14 mouse cellular contexts compared by ENCODE assay signal in the genomic region with DNA sequence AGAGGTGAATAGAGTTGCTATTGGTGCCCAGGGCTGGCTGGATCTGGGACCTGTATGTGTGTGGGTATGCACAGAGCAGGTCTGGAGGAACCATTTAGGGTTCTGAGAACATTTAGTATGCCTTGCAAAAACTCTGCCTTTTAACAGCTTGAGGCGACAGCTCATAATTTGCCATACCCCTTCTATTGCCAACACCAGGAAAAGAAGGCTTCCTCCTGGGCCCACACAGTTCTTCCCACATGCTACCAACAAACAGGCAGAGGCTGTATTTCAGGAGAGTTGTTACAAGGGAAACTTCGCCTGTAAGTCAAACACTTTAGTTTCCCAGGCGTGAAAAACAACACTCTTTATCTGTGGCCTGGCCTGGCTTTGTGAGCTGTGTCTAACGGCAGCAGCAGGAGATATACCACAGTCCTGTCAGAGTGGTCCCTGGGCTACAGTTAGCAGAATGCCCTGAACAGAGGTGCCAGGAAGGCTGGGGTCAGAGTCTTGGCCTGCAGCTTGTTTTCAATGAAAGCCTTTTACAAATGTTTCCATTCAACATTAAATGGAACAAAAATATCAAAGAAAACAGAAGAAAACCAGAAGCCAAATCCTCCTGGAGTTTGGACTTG.
DNase-seq lines count a peak whose midpoint lies in the region; ATAC-seq lines count a peak whose summit lies in the region.
"Had no signal": no experiment of that assay in that cellular context is flagged by ENCODE, and none has a peak within 500 bp of the region (broad histone marks: within the 10 kb centered on the region; RNA-seq: fewer than 3 reads in every experiment).

No protein-coding gene starts in this region.

- no peak overlapping the region for H3K9ac ChIP-seq in heart, embryonic 15.5 days
- H3K9ac ChIP-seq: stomach, embryonic 15.5 days had no signal

- 63% methylated on average over 4 of the region's 4 CpGs for WGBS in embryonic facial prominence, embryonic 10.5 days
- WGBS in heart, embryonic 15.5 days: 31% methylated on average over 4 of the region's 4 CpGs

- H3K4me2 ChIP-seq in heart, embryonic 15.5 days: no peak overlapping the region
- H3K4me2 ChIP-seq: stomach, embryonic 15.5 days had no signal

- H3K9me3 ChIP-seq in embryonic facial prominence, embryonic 10.5 days: no peaks in the 10 kb centered on the region
- no peaks in the 10 kb centered on the region for H3K9me3 ChIP-seq in heart, embryonic 15.5 days (replicated peaks)
- H3K9me3 ChIP-seq: forebrain, embryonic 10.5 days; stomach, embryonic 15.5 days had no signal

- no peak overlapping the region for H3K27ac ChIP-seq in embryonic facial prominence, embryonic 10.5 days (replicated peaks)
- H3K27ac ChIP-seq in heart, embryonic 15.5 days: peak overlapping the region; percentile 36
- H3K27ac ChIP-seq: forebrain, embryonic 10.5 days; stomach, embryonic 15.5 days had no signal

- intact Hi-C loops in heart, postnatal 36 days (cut with DNase I): no loop called here
- intact Hi-C loops in left cerebral cortex, postnatal 25 days (cut with DNase I): no loop called here

- ATAC-seq in heart, embryonic 15.5 days (replicated peaks; ENCODE audit: insufficient number of reproducible peaks, insufficient read depth, low FRiP score, low read depth): peak; percentile 80; the same call in 1 of the 2 replicates

- no peak overlapping the region for H3K4me3 ChIP-seq in embryonic facial prominence, embryonic 10.5 days
- no peak overlapping the region for H3K4me3 ChIP-seq in heart, embryonic 15.5 days
- H3K4me3 ChIP-seq: forebrain, embryonic 10.5 days; megakaryocyte, embryonic 14.5 days; stomach, embryonic 15.5 days had no signal

- no peaks in the 10 kb centered on the region for H3K36me3 ChIP-seq in embryonic facial prominence, embryonic 10.5 days (replicated peaks)
- no peaks in the 10 kb centered on the region for H3K36me3 ChIP-seq in heart, embryonic 15.5 days
- H3K36me3 ChIP-seq: forebrain, embryonic 10.5 days; G1E; stomach, embryonic 15.5 days had no signal

- DNase-seq in heart, adult 11 months: peak; percentile 96
- DNase-seq in heart, postnatal 36 days: no peak
- DNase-seq in embryonic facial prominence, embryonic 10.5 days (ENCODE audit: low spot score): peak; percentile 23
- DNase-seq in left cerebral cortex, postnatal 25 days (ENCODE audit: low spot score in 2 of 2): peak; percentile 21 to 80
- DNase-seq in adrenal gland, adult 18-20 months (ENCODE audit: low spot score in 2 of 2): no peak
- DNase-seq in urinary bladder, postnatal 36 days (ENCODE audit: low spot score in 2 of 2): no peak
- no peak for DNase-seq in testis, postnatal 10 days (ENCODE audit: low spot score)
- DNase-seq: gastrocnemius, postnatal 36 days; lung, adult 2 months had no signal

- H3K4me1 ChIP-seq in embryonic facial prominence, embryonic 10.5 days: peaks cover 5% of the 10 kb centered on the region; the same call in 1 of the 2 replicates
- 0 out of 2 replicates have a peak, but pooled peaks cover 6% of the 10 kb centered on the region for H3K4me1 ChIP-seq in heart, embryonic 15.5 days (replicated peaks)
- H3K4me1 ChIP-seq: forebrain, embryonic 10.5 days; megakaryocyte, embryonic 14.5 days; stomach, embryonic 15.5 days had no signal

- H3K27me3 ChIP-seq in embryonic facial prominence, embryonic 10.5 days (replicated peaks; ENCODE audit: low read depth, poor library complexity, severe bottlenecking): peaks cover 6% of the 10 kb centered on the region
- H3K27me3 ChIP-seq in heart, embryonic 15.5 days: no peaks in the 10 kb centered on the region
- H3K27me3 ChIP-seq: megakaryocyte, embryonic 14.5 days; stomach, embryonic 15.5 days had no signal

Comparison
In these comparisons a context has a peak if more than half of its experiments do, and no peak if none do; other contexts are left out.
1. DNase-seq: peak in heart, adult 11 months (single experiment), embryonic facial prominence, embryonic 10.5 days (single experiment) and left cerebral cortex, postnatal 25 days (2 of 2); none in heart, postnatal 36 days (0 of 2), adrenal gland, adult 18-20 months (0 of 2), urinary bladder, postnatal 36 days (0 of 2) and testis, postnatal 10 days (single experiment).